Mouse (Mus musculus) embryonic fibroblast, embryonic 13.5 days (primary cell): Measurements from ENCODE around the gene Snta1. TPM values are rescaled to one million over a fixed set of nuclear protein-coding genes. Genes with fewer than 3 reads are reported as not detected.

Source experiments
- H3K27ac ChIP-seq: 2 replicates; pipeline ENCODE4 v1.5.1; 2012; ENCODE audit warnings: low read length, control low read depth, inconsistent platforms; ENCODE audit not compliant: insufficient read depth
- H3K4me1 ChIP-seq: 2 replicates; pipeline ENCODE4 v1.6.1; 2011; ENCODE audit warnings: low read length; ENCODE audit not compliant: control insufficient read depth, insufficient read depth
- H3K4me3 ChIP-seq: 2 replicates; pipeline ENCODE4 v1.5.1; 2011; ENCODE audit warnings: mild to moderate bottlenecking, control low read depth, low read length; ENCODE audit not compliant: insufficient read depth
- CTCF ChIP-seq: IDR thresholded peaks from 2 replicates; pipeline ENCODE4 v1.5.1; 2011; ENCODE audit warnings: mild to moderate bottlenecking, control low read depth, low read length, moderate library complexity, borderline replicate concordance; ENCODE audit not compliant: insufficient read depth
- POLR2A ChIP-seq: IDR thresholded peaks from 2 replicates; pipeline ENCODE4 v1.6.1; 2011; ENCODE audit warnings: low read depth, mild to moderate bottlenecking, control low read depth, low read length, moderate library complexity
- polyA plus RNA-seq: library from polyadenylated mRNA; stranded (reverse); fragments of >200 nt; gene quantifications from 2 replicates; pipeline ENCODE4 v1.2.4, GENCODE M21; 2011; ENCODE audit warnings: low read depth; ENCODE audit not compliant: missing spikeins, insufficient read length

Snta1 gene
- polyA plus RNA-seq, 1 experiment, result 18.5 TPM

DNA sequence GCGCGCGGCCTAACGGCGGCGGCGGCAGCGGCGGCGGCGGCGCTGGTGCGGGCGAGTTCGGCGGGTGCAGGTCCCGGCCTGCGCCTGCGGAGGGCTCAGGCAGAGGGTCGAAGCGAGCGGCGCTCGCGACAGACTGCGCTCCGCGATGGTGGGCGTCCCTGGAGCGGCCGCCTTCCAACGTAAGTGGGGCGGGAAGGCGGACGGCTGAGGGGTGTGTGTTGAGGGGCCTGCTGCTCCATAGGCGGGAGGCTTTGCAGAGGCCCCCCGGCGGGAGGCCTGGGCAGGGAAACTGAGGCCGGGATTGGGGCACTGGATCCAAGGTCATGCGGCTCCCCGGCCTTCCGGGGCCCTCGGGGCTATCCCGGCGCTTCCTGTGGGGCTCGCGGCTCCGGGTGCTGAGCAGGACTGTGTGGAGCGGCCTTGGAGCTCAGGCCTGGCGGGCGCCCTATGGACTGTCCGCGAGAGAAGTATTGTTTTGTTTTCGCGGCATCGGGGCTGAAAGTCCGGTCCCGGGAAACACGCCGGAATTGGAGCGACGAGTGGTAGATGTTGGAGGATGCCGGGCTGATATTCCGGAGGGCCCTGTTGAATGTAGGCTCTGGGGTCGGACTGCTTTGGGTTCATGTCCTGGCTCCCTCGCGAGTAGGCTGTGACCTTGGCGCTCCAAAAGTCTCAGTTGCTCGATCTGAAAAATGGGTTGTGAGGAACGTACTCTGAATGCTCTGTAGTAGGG lies 28.7 kb upstream of the Snta1 start, which contains the start of gene Cbfa2t2:
TSS of gene Cbfa2t2 (plus strand) at position 24 of the 733 bp plus-strand sequence.
- Histone ChIP-seq H3K27ac (peak within 1 kb of the TSS; percentile 79), H3K4me3 (peak within 1 kb of the TSS; percentile 77), H3K4me1 (peaks cover 6% of the 10 kb centered on the region; the same call in 1 of the 2 replicates)
- TF ChIP-seq POLR2A (no peak), CTCF (no peak)

DNA sequence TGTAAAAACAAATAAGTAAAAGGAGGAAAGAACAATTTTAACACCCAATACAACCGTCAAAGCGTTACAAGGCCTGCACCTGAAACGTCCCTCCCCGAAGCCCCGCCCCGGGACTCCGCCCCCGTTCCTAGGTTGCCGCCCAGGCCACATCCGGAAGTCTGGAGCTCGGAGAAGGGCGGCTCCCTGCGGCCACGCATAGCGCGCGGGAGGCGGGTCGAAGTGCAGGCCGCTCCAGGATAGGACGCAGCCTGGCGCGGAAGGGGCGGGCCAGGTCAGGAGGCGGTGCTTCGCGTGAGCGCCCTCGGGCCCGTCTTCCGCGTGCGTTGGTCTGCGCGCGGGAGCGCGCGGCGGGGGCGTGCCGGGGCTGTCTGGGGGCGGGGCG lies 28.2 kb upstream of the Snta1 start:
- peaks cover 6% of the 10 kb centered on the region; the same call in 1 of the 2 replicates for H3K4me1 ChIP-seq
- H3K4me3 ChIP-seq, result peak overlapping the region; percentile 50
- TF ChIP-seq POLR2A (peak; percentile 58), CTCF (no peak)
- H3K27ac ChIP-seq, result no peak overlapping the region

DNA sequence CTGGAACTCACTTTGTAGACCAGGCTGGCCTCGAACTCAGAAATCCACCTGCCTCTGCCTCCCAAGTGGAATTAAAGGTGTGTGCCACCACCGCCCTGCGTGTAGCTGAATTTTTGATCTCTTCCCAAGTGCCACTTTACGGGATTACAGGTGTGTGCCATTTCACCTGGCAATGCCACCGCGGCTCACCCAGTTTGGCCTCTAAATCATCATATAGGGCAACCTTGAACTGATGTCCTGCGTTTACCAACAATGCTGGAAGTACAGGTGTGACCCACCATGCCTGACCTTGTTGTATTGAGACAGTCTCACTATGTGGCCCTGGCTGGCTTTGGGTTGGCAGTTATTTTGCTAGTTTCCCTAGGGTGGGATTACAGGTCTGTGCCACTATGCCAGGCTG lies 26.8 kb upstream of the Snta1 start:
- Histone ChIP-seq H3K4me3 (no peak overlapping the region), H3K27ac (no peak overlapping the region), H3K4me1 (peaks cover 6% of the 10 kb centered on the region; the same call in 1 of the 2 replicates)
- no peak for TF ChIP-seq POLR2A
- no peak for TF ChIP-seq CTCF

DNA sequence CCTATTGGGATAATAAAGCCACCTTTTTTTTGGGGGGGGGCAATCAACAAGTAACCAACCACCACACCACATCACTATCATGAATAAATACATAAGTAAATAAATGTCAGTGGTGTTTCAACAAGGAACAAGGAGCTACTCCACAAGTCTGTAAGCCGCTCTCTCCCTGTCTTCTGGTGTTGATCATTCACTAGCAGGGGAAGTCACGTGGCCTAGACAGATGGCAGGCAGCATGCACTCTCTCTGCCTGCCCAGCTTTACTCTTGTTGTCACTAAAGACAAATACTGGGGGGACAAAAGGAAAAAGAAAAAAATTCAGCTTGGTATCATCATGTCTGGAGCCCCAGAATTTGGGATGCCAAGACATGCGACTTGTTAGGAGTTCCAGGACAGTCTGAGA lies 25.5 kb upstream of the Snta1 start:
- TF ChIP-seq CTCF, result no peak
- TF ChIP-seq POLR2A, result no peak
- H3K4me1 ChIP-seq, result peaks cover 3% of the 10 kb centered on the region; the same call in 1 of the 2 replicates
- H3K27ac ChIP-seq, result no peak overlapping the region
- H3K4me3 ChIP-seq, result no peak overlapping the region

DNA sequence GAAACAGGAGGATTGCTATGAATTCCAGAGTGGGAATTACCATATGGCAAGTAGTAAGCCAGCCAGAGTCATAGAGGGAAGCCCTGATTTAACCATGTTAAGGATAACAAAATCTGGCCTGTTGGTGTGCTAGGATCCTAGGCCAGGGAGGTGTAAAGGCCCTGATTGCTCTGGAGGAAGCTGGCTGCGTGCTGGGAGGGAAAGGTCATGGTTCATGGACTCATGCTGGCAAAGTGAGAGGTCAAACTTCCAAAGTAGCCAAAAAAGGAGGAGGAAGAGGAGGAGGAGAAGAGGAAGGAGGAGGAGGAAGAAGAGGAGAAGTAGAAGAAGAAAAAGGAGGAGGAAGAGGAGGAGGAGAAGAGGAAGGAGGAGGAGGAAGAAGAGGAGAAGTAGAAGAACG lies 24.8 kb upstream of the Snta1 start:
- H3K27ac ChIP-seq, result no peak overlapping the region
- no peak overlapping the region for H3K4me3 ChIP-seq
- no peak for TF ChIP-seq POLR2A
- TF ChIP-seq CTCF, result no peak
- H3K4me1 ChIP-seq, result peaks cover 3% of the 10 kb centered on the region; the same call in 1 of the 2 replicates

DNA sequence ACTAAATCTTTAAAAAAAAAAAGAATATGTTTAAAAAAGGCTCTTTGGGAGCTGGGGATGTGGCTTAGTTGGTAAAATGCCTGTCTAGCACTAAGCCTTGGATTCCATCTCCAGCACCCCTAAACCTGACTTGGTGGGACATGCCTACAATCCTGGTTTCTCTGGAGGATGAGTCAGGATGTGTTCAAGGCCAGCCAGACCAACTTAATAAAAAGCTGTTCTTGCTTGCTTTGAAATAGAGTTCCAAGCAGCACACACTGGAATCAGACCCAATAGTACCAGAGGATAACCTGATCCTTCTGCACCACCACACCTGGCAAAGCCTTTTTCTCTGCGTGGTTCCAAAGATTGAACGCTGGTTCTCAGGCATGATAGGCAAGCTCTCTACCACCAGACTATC lies 22.7 kb upstream of the Snta1 start:
- Histone ChIP-seq H3K27ac (no peak overlapping the region), H3K4me3 (no peak overlapping the region), H3K4me1 (peaks cover 1% of the 10 kb centered on the region; the same call in 1 of the 2 replicates)
- TF ChIP-seq POLR2A, result no peak
- TF ChIP-seq CTCF, result no peak

DNA sequence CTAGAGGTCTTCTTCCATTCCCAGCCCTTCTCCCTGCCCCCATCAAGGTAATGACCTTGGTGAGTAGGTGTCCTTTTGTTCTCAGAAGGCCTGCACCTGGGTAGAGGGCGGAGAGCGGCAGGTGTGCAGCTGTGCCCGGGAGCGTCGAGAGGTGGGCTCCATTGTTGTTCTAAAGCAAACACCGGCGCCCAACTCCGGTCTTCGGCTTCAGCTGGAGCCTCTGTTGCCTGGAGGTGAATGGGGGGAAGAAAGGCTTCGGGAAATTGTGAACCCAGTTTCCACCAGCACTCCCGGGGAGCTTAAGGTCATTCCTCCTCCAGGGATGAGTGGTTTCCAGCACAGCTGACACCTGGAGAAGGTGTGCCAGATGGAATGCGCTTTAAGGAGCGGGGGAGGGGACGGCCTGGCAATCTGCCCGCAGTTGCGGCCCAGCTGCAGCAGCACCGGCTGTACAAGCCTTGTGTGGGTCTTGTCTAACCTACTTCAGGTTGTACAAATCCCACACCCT lies 20.0 kb upstream of the Snta1 start:
- TF ChIP-seq POLR2A (no peak), CTCF (no peak)
- H3K4me1 ChIP-seq, result no peaks in the 10 kb centered on the region
- no peak overlapping the region for H3K4me3 ChIP-seq
- no peak overlapping the region for H3K27ac ChIP-seq

DNA sequence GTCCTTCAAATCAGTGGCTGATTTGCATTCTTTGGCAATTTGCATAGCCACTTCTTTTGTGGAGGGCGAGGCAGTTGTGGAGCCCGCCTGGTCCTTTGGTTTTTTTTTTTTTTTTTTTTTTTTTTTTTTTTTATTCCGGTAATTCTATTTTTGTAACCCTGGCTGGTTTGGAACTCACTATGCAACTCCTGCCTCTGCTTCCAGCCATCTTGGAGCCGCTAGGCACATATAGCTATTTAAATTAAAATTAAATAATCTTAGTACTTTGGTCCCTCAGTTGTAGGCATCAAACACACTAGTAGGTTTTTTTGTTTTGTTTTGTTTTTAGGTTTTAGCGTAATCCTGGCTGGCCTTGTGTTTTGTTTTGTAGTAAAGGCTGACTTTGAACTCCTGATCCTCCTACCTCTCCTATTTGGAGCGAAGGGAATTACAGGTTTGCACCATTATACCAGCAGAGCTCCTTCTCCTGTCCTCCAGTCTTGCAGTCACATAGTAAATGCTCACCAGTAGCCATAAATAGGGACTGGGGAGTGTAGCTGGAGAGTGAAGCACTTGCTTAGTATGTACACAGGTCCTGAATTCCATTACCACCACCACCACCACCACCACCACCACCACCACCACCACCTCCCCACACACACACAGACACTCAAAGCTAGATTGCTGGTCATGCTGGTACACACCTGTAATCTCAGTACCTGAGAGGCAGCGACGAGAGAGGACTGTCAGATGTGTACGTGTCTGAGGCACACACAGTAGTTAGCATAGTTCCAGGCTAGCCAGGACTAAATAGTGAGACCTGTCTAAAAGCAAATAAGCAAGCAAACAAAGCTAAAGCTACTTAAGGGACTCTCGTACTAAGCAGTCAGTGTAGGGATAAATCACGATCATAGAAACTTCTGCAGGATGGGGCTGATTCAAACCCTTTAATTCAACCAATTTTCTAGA lies 19.3 kb upstream of the Snta1 start:
- Histone ChIP-seq H3K27ac (no peak overlapping the region), H3K4me1 (no peaks in the 10 kb centered on the region), H3K4me3 (no peak overlapping the region)
- TF ChIP-seq POLR2A (no peak), CTCF (no peak)

DNA sequence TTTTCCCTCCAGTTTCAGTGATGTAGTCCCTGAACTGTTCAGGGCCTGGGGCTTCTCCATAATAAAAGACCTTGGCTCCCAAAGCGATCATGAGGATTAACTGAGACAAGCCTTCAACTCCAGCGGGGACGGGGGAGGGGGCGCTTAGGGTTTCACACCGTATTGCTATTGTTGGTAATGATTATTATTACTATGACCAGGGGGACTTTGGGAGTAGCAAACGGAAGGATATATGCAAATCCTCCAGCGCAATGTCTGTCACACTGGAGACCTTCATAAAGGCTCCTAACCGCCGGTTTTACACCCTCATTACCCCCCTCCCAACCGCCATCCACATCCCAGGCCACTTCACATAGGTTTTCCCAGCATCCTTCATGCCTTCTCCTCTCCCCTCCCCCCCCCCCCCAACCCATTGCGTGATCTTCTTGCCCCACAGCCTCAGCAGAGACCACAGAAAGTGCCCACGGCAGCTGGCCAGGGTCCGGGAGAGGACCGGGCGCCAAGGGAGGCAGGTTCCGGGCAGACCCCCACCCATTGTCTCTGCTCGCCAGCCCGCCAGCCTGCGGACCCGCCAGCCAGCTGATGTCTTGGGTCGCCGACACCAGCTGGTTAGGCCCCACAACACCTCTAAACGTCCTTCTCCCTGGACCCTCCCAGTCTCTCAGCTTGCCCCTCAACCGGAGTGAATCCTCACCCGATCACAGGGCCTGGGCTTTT lies 18.4 kb upstream of the Snta1 start:
- no peak overlapping the region for H3K27ac ChIP-seq
- H3K4me1 ChIP-seq, result peaks cover 5% of the 10 kb centered on the region
- TF ChIP-seq CTCF, result no peak
- TF ChIP-seq POLR2A, result no peak
- H3K4me3 ChIP-seq, result no peak overlapping the region
